Mouse (Mus musculus) brain, embryonic 14.5 days (tissue): ENCODE data around the gene Aldh16a1.

Experiments
- CTCF ChIP-seq: fragments of 200-500 bp; IDR thresholded peaks from 2 replicates; pipeline ENCODE4 v1.5.1; 2012; ENCODE audit warnings: inconsistent platforms, mild to moderate bottlenecking, moderate library complexity, borderline replicate concordance; ENCODE audit not compliant: insufficient read depth, insufficient read length; ENCODE audit errors: extremely low read depth
- POLR2A ChIP-seq: fragments of 200-500 bp; IDR thresholded peaks from 2 replicates; pipeline ENCODE4 v1.6.1; 2012; ENCODE audit warnings: mild to moderate bottlenecking, inconsistent platforms, borderline replicate concordance; ENCODE audit not compliant: poor library complexity, insufficient read depth, insufficient read length, severe bottlenecking; ENCODE audit errors: extremely low read depth

DNA sequence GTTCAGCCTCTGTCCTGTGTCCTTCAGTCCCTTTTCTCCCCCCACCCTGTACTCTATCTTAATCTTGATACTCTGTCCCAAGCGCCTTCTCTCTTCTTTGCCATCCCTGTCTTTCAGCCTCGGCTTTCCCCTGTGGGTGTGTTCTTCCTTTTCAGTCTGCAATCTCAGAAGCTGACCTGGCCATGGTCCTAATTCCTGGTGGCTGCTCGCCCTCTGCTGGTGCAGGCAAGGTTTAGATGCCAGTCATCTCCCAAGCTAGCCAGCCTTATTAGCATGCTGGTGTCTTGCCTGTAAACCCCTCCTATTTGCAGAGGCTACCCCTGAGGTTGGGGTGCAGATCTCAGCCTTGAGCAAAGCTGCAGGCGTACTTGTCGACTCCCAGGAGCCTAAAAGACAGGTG, 44.1 kb upstream of the Aldh16a1 start:
- peak; percentile 95 for TF ChIP-seq CTCF
- no peak for TF ChIP-seq POLR2A
